Mouse (Mus musculus): Measurements from ENCODE around the gene Creb5.
"Not testable (repeated sequence)": the region's sequence is repeated elsewhere in the genome, so short reads cannot be mapped to it uniquely, and the experiment has no call there.

Creb5 gene

GRCm38 (mm10) chr6:53319543-53320325 is 32.7 kb downstream of the Creb5 start:
- DNase-seq (ENCODE audit: low spot score) = no peak

GRCm38 (mm10) chr6:53337398-53337797 is 50.3 kb downstream of the Creb5 start:
- DNase-seq (ENCODE audit: low spot score) = no peak

DNA sequence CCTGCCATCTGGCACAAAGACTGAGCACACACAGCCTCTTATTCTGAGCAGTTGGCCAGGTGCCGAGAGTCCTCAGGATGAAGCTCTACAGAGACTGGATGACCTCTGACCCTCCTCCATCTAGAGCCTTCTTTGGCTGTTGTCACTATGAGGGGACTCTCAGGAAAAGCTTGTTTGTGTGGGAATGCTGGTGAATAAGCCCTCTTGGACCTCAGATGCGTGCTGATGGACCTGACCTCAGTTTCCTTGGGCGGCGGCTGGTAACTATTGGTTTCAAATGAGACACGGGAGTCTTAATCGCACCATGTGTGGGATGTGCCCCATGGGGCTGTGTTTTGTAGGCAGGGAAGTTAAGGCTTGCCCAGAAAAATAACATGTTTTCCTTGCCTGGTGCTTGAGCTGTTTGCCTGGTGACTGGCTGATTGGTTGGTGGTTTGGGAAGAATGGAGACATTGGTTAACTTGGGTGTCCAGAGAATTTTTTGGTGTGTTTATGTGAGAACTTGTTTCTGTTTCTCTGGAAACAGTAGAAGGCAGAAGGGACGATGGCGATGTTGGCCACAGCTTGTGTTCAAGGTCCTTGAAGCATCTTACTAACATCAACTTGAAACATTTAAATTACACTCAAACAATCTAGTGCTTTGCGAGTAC is 65.4 kb downstream of the Creb5 start:
- no peak for DNase-seq (ENCODE audit: low spot score)

DNA sequence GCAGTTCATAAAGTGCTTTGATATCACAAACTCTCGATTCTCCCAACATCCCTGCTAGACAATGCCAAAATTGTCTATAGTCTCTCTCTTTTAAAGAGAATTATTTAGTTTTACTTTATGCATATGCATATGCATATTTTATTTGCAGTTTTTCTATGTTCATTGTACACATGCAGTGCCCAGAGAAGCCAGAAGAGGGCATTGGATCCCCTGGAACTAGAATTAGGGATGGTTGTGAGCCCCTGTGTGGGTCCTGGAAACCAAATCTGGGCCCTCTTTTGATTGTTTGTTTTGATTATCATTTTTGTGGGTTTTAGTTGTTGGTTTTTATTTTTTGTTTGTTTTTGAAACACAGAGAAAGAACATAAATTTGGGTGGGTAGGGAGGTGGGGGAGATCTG is 69.3 kb downstream of the Creb5 start:
- no peak for DNase-seq (ENCODE audit: low spot score)

DNA sequence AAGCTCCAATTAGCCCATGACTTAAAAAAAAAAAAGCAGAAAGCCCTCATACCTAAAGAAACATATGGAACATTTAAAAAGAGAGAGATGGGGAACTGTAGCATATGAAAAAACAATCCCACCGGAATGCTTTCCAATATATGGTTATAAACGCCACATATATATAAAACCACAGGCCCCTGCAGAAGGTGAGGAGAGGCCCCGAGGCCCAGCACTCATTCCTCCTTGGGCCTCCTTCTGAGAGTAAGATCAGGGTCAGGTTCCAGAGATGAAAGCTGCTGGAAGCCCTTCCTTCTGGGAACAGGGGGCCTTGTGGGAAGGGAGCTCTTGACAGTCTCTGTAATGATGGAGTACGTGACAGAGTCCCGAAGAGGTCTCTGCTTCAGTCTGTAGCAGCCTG is 76.5 kb downstream of the Creb5 start:
- no peak for DNase-seq (ENCODE audit: low spot score)

GRCm38 (mm10) chr6:53363981-53364391 is 76.9 kb downstream of the Creb5 start:
- peak; percentile 3 for DNase-seq (ENCODE audit: low spot score)

GRCm38 (mm10) chr6:53369147-53369546 is 82.1 kb downstream of the Creb5 start:
- no peak for DNase-seq (ENCODE audit: low spot score)

GRCm38 (mm10) chr6:53369928-53370327 is 82.9 kb downstream of the Creb5 start:
- DNase-seq (ENCODE audit: low spot score) = no peak

- no peak for DNase-seq (ENCODE audit: low spot score)
Observed at GRCm38 (mm10) chr6:53371962-53372361, 84.9 kb downstream of the Creb5 start.

- no peak for DNase-seq (ENCODE audit: low spot score)
Observed at GRCm38 (mm10) chr6:53374315-53374941, 87.4 kb downstream of the Creb5 start.

- no peak for DNase-seq (ENCODE audit: low spot score)
Observed at GRCm38 (mm10) chr6:53389277-53389676, 102.2 kb downstream of the Creb5 start.

- DNase-seq (ENCODE audit: low spot score) = no peak
Observed at GRCm38 (mm10) chr6:53390413-53390812, 103.3 kb downstream of the Creb5 start.

- DNase-seq (ENCODE audit: low spot score) = no peak
Observed at GRCm38 (mm10) chr6:53394026-53394425, 107.0 kb downstream of the Creb5 start.

GRCm38 (mm10) chr6:53395208-53395607 is 108.1 kb downstream of the Creb5 start:
- no peak for DNase-seq (ENCODE audit: low spot score)

DNA sequence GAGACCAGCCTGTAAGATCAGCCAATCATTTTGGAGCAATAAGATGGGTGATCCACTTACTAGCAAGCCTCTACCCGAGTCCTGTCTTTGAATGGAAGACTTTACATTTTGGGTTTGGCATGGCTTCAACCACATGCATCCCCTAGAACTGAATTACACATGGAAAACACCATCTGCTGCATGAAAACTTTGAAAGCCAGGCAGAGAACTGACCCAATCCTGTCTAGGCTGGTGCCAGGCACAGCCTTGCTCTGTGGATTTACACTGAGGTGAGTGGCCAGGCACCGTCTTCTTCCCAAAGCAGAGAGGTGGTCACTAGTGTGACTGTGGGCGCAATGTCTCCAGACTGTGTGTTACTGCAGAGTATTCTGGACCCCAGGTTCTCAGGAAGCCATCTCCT is 109.4 kb downstream of the Creb5 start:
- DNase-seq (ENCODE audit: low spot score) = no peak

DNA sequence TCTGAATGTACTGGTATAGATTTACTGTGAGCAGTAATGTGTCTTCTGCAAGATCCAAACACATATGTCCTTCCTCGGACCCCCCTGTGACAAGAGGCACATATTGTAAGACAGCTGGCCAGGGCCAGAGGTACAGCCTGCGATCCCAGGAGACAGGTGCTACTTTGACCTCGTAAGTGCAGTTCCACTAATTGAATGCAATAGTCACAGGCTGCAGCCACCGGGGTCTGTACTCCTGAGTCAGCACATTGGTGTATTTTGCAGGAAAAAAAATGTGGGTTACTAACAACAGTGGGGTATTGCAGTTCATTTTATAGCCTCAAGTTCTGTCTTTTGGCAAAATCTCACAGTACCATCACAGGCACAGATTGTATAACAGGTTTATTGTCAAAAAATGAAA is 110.7 kb downstream of the Creb5 start:
- no peak for DNase-seq (ENCODE audit: low spot score)

- no peak for DNase-seq (ENCODE audit: low spot score)
Observed at GRCm38 (mm10) chr6:53398297-53399140, 111.4 kb downstream of the Creb5 start.

- no peak for DNase-seq (ENCODE audit: low spot score)
Observed at GRCm38 (mm10) chr6:53401364-53401763, 114.3 kb downstream of the Creb5 start.

DNA sequence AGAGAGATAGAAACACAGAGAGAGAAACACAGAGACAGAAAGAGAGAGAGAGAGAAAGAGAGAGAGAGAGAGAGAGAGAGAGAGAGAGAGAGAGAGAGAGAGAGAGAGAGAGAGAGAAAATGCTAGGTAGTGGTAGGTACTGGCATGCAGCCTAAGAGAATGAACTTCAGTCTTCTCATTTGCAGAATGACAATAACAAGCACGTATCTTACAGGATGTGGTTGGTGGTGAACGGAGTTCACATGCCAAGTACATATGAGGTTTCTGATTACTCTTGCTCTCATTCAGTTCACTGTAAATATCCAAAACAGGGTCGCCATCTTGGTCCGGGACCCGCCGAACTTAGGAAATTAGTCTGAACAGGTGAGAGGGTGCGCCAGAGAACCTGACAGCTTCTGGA is 115.5 kb downstream of the Creb5 start:
- not testable (repeated sequence) for DNase-seq (ENCODE audit: low spot score)

- DNase-seq (ENCODE audit: low spot score) = no peak
Observed at GRCm38 (mm10) chr6:53409183-53409582, 122.1 kb downstream of the Creb5 start.

DNA sequence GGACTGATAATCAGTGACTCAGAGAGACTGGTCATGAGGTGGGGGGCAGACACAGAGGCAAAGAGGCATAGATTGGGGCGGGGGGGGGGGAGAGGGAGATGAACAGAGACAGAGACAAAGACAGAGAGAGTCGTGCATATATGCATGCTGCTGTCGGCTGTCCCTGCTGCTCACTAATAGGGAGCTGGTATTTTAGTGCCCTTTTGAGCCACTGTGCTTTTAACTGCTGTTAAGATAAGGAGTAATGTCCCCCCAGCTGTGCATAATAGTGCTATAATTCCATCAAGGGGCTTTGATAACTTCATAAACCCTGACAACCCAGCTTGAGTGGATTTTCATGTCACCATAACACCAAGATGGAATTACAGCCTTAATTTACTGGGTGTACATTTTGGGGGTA is 134.3 kb downstream of the Creb5 start:
- no peak for DNase-seq (ENCODE audit: low spot score)

DNA sequence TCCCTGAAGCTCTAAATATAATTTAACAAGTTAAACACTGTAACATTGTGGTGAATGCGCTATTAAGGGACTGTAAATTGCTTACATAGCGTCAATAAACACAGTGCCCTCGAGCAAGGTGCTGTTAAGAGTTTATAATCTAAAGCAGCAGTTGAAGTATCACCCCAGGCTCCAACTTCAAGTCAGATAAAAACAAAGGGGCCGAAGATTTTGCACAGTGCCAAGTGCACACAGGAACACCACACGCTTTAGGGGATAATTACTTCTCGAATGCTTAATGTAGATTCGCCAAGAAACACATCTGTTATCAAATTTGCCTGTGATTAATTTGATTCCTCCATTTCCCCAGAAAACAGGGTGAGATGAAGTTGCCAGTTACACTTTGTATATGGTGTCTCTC is 142.3 kb downstream of the Creb5 start:
- DNase-seq (ENCODE audit: low spot score) = no peak
